Mouse (Mus musculus) intestine, embryonic 14.5 days (tissue): ENCODE data around the gene Ssbp2. TPM values are rescaled to one million over a fixed set of nuclear protein-coding genes. Genes with fewer than 3 reads are reported as not detected.

Experiments
- ATAC-seq: fragments of 200-750 bp; cut with Nextera tagmentation; replicated peaks from 2 replicates; pipeline ENCODE4 v1.8.0; 2017; ENCODE audit warnings: low read depth, moderate number of reproducible peaks, moderate TSS enrichment, moderate library complexity; ENCODE audit not compliant: low FRiP score, low TSS enrichment
- DNase-seq: peaks from one replicate; pipeline ENCODE4 v3.0.0-alpha.2; 2018; ENCODE audit warnings: low spot score
- H3K27ac ChIP-seq: fragments of 300-500 bp; sonication (generic); 2 replicates; pipeline ENCODE4 v1.5.1; 2014; ENCODE audit warnings: low read depth, mild to moderate bottlenecking, control low read depth
- H3K27me3 ChIP-seq: fragments of 300-500 bp; sonication (generic); replicated peaks from 2 replicates; pipeline ENCODE4 v1.6.1; 2014; ENCODE audit warnings: low read length, control low read depth; ENCODE audit not compliant: control insufficient read depth, insufficient read depth
- H3K36me3 ChIP-seq: fragments of 300-500 bp; sonication (generic); 2 replicates; pipeline ENCODE4 v1.6.1; 2014; ENCODE audit warnings: low read length, control low read depth; ENCODE audit not compliant: control insufficient read depth, insufficient read depth
- H3K4me1 ChIP-seq: fragments of 300-500 bp; sonication (generic); replicated peaks from 2 replicates; pipeline ENCODE4 v1.6.1; 2014; ENCODE audit warnings: low read length, control low read depth, mixed read lengths; ENCODE audit not compliant: control insufficient read depth, insufficient read depth
- H3K4me2 ChIP-seq: fragments of 300-500 bp; sonication (generic); 2 replicates; pipeline ENCODE4 v1.6.1; 2014; ENCODE audit warnings: low read length
- H3K4me3 ChIP-seq: fragments of 300-500 bp; sonication (generic); 2 replicates; pipeline ENCODE4 v1.5.1; 2014; ENCODE audit warnings: low read depth, low read length, control low read depth, mixed read lengths
- H3K9ac ChIP-seq: fragments of 300-500 bp; sonication (generic); 2 replicates; pipeline ENCODE4 v1.6.1; 2014; ENCODE audit warnings: mild to moderate bottlenecking, low read length
- H3K9me3 ChIP-seq: fragments of 300-500 bp; sonication (generic); 2 replicates; pipeline ENCODE4 v1.6.1; 2016; ENCODE audit warnings: low read length, control low read depth; ENCODE audit not compliant: control insufficient read depth
- WGBS: fragments of 180-500 bp; shearing (Covaris S2); extraction: QIAGEN DNeasy Blood & Tissue Kit; methylation state at CpG from one replicate; pipeline ENCODE4 v1.1.7; 2014; 5-methylcytosine and 5-hydroxymethylcytosine counted together
- polyA plus RNA-seq: library from polyadenylated mRNA; unstranded; fragments of >200 nt; fragmentation: Nextera tagmentation; extraction: Ambion mirVana; gene quantifications from 2 replicates; pipeline ENCODE4 v1.2.1, GENCODE M21; 2014

Gene Ssbp2
- polyA plus RNA-seq, 1 experiment from 2014 or later: 110 TPM

- no peaks in the 10 kb centered on the region for H3K4me1 ChIP-seq
- ATAC-seq: no peak
- no peak overlapping the region for H3K27ac ChIP-seq
- H3K4me3 ChIP-seq: no peak overlapping the region
- 72% methylated on average over 3 of the region's 3 CpGs for WGBS
- H3K4me2 ChIP-seq: no peak overlapping the region
- no peak for DNase-seq
- H3K27me3 ChIP-seq: no peaks in the 10 kb centered on the region
- H3K36me3 ChIP-seq: no peaks in the 10 kb centered on the region
- no peaks in the 10 kb centered on the region for H3K9me3 ChIP-seq
- no peak overlapping the region for H3K9ac ChIP-seq
Measured at GRCm38 (mm10) chr13:91724211-91724610, 264.1 kb downstream of the Ssbp2 start.

- Histone ChIP-seq H3K9ac (no peak overlapping the region), H3K4me1 (no peaks in the 10 kb centered on the region), H3K4me3 (no peak overlapping the region), H3K36me3 (no peaks in the 10 kb centered on the region), H3K4me2 (no peak overlapping the region), H3K9me3 (no peaks in the 10 kb centered on the region), H3K27ac (no peak overlapping the region), H3K27me3 (no peaks in the 10 kb centered on the region)
- WGBS: 58% methylated on average over 3 of the region's 3 CpGs
- DNase-seq (no peak), ATAC-seq (no peak)
Measured at GRCm38 (mm10) chr13:91725130-91725529, 265.0 kb downstream of the Ssbp2 start.

GRCm38 (mm10) chr13:91727899-91728298, 267.8 kb downstream of the Ssbp2 start:
- ATAC-seq (no peak), DNase-seq (no peak)
- no peaks in the 10 kb centered on the region for H3K9me3 ChIP-seq
- no peaks in the 10 kb centered on the region for H3K27me3 ChIP-seq
- H3K4me2 ChIP-seq: no peak overlapping the region
- H3K4me3 ChIP-seq: no peak overlapping the region
- H3K9ac ChIP-seq: no peak overlapping the region
- H3K36me3 ChIP-seq: no peaks in the 10 kb centered on the region
- H3K27ac ChIP-seq: no peak overlapping the region
- no peaks in the 10 kb centered on the region for H3K4me1 ChIP-seq

GRCm38 (mm10) chr13:91737191-91737590, 277.1 kb downstream of the Ssbp2 start:
- H3K9ac ChIP-seq: no peak overlapping the region
- no peak overlapping the region for H3K4me3 ChIP-seq
- H3K36me3 ChIP-seq: no peaks in the 10 kb centered on the region
- 89% methylated on average over 1 of the region's 1 CpGs for WGBS
- no peak overlapping the region for H3K27ac ChIP-seq
- peaks cover 3% of the 10 kb centered on the region; the same call in 1 of the 2 replicates for H3K27me3 ChIP-seq
- ATAC-seq (no peak), DNase-seq (no peak)
- H3K4me2 ChIP-seq: no peak overlapping the region
- no peaks in the 10 kb centered on the region for H3K4me1 ChIP-seq
- H3K9me3 ChIP-seq: no peaks in the 10 kb centered on the region

GRCm38 (mm10) chr13:91740851-91741250, 280.8 kb downstream of the Ssbp2 start:
- Histone ChIP-seq H3K4me1 (no peaks in the 10 kb centered on the region), H3K4me3 (peak overlapping the region; percentile 39; the same call in 1 of the 2 replicates), H3K9ac (no peak overlapping the region), H3K4me2 (peak overlapping the region; percentile 75), H3K9me3 (no peaks in the 10 kb centered on the region), H3K27ac (no peak overlapping the region), H3K36me3 (no peaks in the 10 kb centered on the region), H3K27me3 (peaks cover 3% of the 10 kb centered on the region; the same call in 1 of the 2 replicates)
- DNase-seq (peak; percentile 53), ATAC-seq (no peak)
- WGBS: 61% methylated on average over 6 of the region's 6 CpGs

- peaks cover 3% of the 10 kb centered on the region; the same call in 1 of the 2 replicates for H3K27me3 ChIP-seq
- peak within 1 kb of the TSS; percentile 39 for H3K4me3 ChIP-seq
- WGBS: 8% methylated on average over 45 of the region's 45 CpGs
- DNase-seq (peak; percentile 73), ATAC-seq (peak; percentile 78)
- peak within 1 kb of the TSS; percentile 6; the same call in 1 of the 2 replicates for H3K9ac ChIP-seq
- H3K4me2 ChIP-seq: peak within 1 kb of the TSS; percentile 75
- H3K27ac ChIP-seq: no peak within 1 kb of the TSS
- H3K9me3 ChIP-seq: no peaks in the 10 kb centered on the region
- H3K4me1 ChIP-seq: no peaks in the 10 kb centered on the region
- H3K36me3 ChIP-seq: no peaks in the 10 kb centered on the region
Measured at GRCm38 (mm10) chr13:91741280-91742047, 281.4 kb downstream of the Ssbp2 start, which contains the start of gene Acot12. TSS of gene Acot12 (plus strand) at chr13:91741512.

GRCm38 (mm10) chr13:91743180-91743579, 283.1 kb downstream of the Ssbp2 start:
- Histone ChIP-seq H3K4me2 (no peak overlapping the region), H3K27me3 (peaks cover 3% of the 10 kb centered on the region; the same call in 1 of the 2 replicates), H3K27ac (no peak overlapping the region), H3K9me3 (no peaks in the 10 kb centered on the region), H3K36me3 (no peaks in the 10 kb centered on the region), H3K4me3 (no peak overlapping the region), H3K9ac (no peak overlapping the region), H3K4me1 (no peaks in the 10 kb centered on the region)
- 89% methylated on average over 3 of the region's 3 CpGs for WGBS
- no peak for ATAC-seq
- DNase-seq: no peak

- H3K4me2 ChIP-seq: no peak overlapping the region
- DNase-seq (no peak), ATAC-seq (no peak)
- H3K9ac ChIP-seq: no peak overlapping the region
- H3K27ac ChIP-seq: no peak overlapping the region
- no peaks in the 10 kb centered on the region for H3K4me1 ChIP-seq
- peaks cover 3% of the 10 kb centered on the region; the same call in 1 of the 2 replicates for H3K27me3 ChIP-seq
- no peaks in the 10 kb centered on the region for H3K36me3 ChIP-seq
- H3K4me3 ChIP-seq: no peak overlapping the region
- WGBS: 88% methylated on average over 5 of the region's 5 CpGs
- H3K9me3 ChIP-seq: no peaks in the 10 kb centered on the region
Measured at GRCm38 (mm10) chr13:91746470-91746869, 286.4 kb downstream of the Ssbp2 start.

- Histone ChIP-seq H3K36me3 (no peaks in the 10 kb centered on the region), H3K27me3 (no peaks in the 10 kb centered on the region), H3K4me2 (no peak overlapping the region), H3K9ac (no peak overlapping the region), H3K4me3 (no peak overlapping the region), H3K27ac (no peak overlapping the region), H3K4me1 (no peaks in the 10 kb centered on the region), H3K9me3 (no peaks in the 10 kb centered on the region)
- ATAC-seq (no peak), DNase-seq (no peak)
- 83% methylated on average over 2 of the region's 2 CpGs for WGBS
Measured at GRCm38 (mm10) chr13:91748401-91748800, 288.3 kb downstream of the Ssbp2 start.
